Mouse (Mus musculus) adrenal gland, postnatal 14 days (tissue): ENCODE results near the gene Nrd1. TPM values are rescaled to one million over a fixed set of nuclear protein-coding genes. Genes with fewer than 3 reads are reported as not detected.

Experiments
- DNase-seq: peaks from one replicate; pipeline ENCODE4 v3.0.0; 2021; ENCODE audit warnings: mixed read lengths
- long read RNA-seq, 2 experiments: library from polyadenylated mRNA; stranded (forward); transcript quantifications; one replicate each; pipeline ENCODE4 v2.0.0; 2021
- total RNA-seq: library from RNA; stranded (reverse); gene quantifications from 2 replicates; pipeline ENCODE4 v1.2.3, GENCODE M21; 2021

Gene Nrd1
- total RNA-seq: 105 and 108 TPM in 2 replicates
- long read RNA-seq, experiment 1, full-length matches to known transcripts: 28 of 40 reads
- long read RNA-seq, experiment 1, partial matches to known transcripts: 10 of 40 reads
- long read RNA-seq, experiment 1, other reads (novel, unspliced or antisense): 2 of 40 reads
- long read RNA-seq, experiment 2, full-length matches to known transcripts: 14 of 29 reads
- long read RNA-seq, experiment 2, partial matches to known transcripts: 7 of 29 reads
- long read RNA-seq, experiment 2, other reads (novel, unspliced or antisense): 8 of 29 reads

DNA sequence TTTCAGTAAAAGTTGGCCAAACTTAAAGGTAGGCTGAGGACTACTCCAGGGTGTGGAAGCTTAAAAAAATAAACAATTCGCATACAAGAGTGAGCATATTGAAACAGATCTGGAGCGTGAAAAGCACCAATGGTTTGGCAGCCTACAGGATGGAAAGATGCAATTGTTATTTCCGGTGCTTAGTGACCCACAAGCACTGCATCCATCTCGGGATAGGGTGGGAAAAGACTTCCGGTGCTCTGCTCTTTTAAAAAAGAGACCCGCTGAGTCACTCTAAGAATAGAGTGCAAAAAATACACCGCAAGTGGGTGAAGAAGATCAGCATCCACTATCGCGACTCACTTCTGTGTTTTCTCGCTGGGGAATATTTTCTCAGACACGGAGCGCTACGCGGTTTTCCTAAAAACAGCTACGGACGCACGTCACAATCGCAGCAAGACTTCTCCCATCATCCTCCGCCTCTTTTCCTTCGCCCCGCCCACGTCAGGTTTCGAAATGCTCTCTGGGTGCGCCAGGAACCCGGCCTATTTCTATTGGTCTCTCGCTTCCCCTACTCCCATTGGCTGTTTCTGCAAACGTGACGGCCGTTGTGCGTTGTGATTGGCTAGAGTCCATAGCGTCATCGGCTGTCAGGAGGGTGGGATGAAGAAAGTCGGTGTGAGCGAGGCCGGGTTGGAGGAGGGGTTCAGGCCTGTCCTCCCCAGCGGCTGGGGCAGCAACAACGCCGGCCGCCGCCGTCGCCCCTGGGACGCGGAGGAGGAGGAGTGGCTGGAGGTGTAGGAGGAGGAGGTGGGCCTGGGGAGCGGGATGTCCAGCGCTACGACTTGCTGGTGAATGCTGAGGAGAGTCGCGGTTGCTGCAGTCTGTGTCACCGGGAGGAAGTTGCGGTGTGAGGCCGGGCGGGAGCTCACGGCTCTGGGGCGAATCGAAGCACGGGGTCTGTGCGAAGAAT lies at the start of gene Nrd1:
Gene Nrd1 (plus strand): TSS at position 657 of the 952 bp plus-strand sequence.
- DNase-seq: peak; percentile 99

DNA sequence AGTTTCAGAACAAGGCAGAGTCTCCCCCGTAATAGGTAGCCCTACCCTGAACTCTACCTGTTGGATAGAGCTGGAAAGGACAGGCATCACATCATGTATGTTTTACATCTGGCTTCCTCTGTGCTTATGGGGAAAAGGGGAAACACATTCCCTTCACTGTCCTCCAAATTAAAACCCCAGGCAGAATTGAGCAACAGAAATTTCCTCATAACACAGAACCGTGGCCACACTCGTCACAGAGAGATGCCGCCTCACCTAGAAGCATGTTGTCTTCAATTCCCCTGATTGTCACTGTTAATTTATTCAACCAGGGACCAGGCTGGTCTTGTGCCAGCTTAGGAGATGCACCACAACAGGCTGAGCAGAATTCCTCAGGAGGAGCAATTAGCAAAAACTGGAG lies 48.8 kb upstream of the Nrd1 start:
- DNase-seq: no peak

DNA sequence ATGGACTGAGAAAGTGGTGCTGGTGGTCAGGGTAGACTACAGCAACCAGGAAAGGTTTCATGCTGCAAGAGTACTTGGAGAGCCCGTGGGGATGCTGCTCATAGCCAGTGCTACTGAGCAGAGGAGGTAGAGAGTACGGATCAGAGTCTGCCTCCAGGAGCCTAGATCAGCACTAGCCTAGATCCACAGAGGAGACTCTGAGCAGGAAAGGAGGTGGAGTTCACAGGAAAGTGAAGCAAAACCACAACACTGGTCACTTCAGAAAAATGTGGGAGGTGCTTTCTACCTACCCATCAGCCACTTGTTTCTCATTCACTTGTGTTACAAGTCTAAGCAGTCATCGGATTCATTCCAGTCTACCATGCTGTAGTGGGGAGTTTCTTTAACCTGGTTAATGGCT lies 40.8 kb upstream of the Nrd1 start:
- DNase-seq: no peak

GRCm38 (mm10) chr4:108960619-108961460 lies 39.6 kb upstream of the Nrd1 start:
- DNase-seq: no peak

DNA sequence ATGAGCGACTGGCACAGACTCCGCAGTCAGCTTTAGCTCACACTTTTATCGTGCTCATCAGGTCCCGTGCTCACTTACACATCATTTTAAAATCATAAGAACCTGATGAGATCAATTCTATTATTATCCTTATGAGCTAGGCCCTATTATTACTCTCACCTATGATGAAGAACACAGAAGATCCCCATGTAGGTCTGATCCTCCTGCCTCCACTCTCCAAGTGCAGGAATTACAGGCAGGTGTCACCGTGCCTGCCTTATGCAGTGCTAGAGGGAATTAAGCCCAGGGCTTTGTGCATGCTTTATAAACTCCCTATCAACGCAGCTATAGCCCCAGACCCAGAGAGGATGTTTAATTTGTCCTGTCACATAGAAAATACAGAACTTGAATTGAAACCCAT lies 37.4 kb upstream of the Nrd1 start:
- no peak for DNase-seq

DNA sequence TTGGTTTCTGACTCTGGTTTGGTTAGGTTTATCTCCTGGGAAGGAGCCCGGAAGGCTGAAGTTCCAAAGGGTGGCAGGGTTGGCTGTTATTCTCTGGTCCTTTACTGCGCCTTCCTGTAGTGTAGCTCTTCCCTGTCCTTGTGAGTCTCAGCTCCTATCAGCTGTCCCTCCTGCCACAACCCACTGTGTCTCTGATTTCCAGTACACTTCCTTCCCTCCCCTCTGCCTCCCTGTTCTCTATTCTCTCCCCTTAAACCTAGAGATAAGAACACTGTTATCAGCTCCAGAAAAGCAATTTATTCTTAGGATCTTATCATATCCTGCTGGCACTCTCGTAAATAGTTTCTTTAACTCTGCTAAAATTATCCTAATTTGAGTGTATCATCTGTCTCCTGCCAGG lies 30.9 kb upstream of the Nrd1 start:
- no peak for DNase-seq

DNA sequence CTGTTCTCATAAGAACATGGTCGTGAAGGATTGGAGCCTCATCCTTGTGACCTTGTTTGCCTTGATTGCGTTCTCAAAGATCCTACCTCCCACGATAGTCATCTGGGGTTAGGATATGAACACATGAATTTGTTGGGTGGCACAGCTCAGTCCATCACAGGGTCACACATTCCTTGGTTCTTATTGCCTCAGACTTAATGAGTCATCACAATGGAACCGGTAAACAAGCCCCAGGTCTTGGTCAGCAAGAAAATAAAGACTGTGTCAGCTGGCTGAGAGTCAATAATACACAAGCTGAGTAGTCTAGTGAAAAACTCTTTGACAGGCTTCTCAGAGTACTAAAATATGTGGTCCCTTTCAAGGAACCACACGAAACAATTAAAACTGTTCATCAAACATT lies 29.4 kb upstream of the Nrd1 start:
- no peak for DNase-seq

DNA sequence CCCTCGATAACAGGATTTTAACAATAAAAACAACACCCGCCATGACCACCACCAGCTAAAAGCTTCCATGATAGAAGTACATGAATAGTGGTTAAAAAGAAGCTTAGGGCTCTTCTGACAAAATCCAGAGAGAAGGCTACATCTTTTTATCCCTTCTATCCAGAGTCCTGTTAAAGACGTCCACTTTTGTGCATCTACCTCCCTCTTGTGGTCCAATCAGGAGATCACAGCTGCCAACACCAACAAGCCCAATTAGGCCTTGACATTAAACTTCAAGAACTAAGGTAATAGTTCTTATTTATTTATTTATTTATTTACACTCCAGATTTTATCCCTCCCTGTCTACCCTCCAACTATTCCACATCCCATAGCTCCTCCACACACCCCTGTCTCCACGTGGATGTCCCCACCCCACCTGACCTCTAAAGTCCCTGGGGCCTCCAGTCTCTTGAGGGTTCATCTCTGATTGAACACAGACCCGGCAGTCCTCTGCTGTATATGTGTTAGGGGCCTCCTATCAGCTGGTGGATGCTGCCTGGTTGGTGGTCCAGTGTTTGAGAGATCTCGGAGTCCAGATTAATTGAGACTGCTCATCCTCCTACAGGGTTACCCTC lies 23.9 kb upstream of the Nrd1 start:
- DNase-seq: peak; percentile 55

- no peak for DNase-seq
These were observed 13.5 kb upstream of the Nrd1 start for GRCm38 (mm10) chr4:108986833-108987472.

GRCm38 (mm10) chr4:108987473-108987842 lies 13.0 kb upstream of the Nrd1 start:
- no peak for DNase-seq

- no peak for DNase-seq
These were observed 11.0 kb upstream of the Nrd1 start for GRCm38 (mm10) chr4:108989430-108989829.

DNA sequence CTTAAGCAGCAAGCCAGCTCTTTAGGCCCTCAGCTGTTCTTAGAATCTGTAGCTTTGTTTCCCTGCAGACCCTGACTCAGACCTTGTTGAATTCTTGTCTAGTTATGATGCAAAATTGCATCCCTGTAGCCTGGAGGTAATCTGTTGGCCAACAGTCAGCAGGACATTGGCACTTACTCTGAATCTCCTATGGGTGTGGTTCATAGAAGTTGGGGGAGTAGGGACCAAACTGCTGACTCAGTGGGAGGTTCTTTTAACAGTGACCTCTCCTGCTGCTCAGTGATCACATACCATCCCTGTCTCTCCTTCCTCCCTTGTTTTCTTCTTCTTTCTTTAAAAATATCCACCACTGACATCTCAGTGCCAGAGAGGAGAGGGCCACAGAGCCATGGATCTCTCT lies 10.4 kb upstream of the Nrd1 start:
- DNase-seq: no peak

GRCm38 (mm10) chr4:108990571-108990970 lies 9.9 kb upstream of the Nrd1 start:
- no peak for DNase-seq

- DNase-seq: no peak
These were observed 8.6 kb upstream of the Nrd1 start for GRCm38 (mm10) chr4:108991811-108992210.

GRCm38 (mm10) chr4:108992978-108993377 lies 7.5 kb upstream of the Nrd1 start:
- DNase-seq: no peak

- no peak for DNase-seq
These were observed 506 bp downstream of the Nrd1 start for GRCm38 (mm10) chr4:109000961-109001360.

DNA sequence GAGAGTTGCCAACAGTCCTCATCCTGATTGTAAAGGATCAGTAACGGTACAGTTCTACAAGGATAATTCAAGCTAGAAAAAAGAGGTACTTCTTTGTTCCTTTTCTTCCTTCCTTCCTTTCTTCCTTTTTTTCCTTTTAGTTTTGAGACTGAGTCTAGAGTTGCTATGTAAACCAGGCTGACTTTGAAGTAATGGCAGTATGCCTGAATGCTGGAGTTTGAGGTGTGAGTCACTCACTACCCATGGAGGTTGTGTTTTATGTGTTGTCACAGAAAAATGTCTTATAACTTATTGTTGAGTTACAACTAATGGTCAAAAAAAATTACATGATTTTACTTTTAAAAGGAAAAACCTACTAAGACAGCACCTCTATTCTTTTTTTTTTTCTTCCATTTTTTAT lies 7.6 kb downstream of the Nrd1 start:
- peak; percentile 37 for DNase-seq

DNA sequence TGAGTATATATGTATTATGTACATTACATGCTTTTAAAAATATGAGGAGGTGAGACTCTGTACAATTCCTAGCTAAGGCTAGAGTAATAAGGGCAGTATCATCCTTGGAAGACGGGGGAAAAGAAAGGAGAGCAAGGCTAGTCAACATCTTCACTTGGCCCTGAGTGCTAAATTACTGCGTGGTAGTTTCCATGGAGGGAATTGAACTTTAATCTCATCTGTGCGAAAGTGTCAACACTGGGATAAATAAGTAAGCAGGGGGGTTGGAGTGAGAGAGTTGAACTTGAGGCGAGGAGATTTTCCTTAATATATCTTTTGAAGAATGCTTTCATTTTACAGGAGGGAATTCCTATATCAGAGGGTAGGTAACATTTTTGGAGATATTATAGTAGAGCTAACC lies 13.6 kb downstream of the Nrd1 start:
- DNase-seq: no peak

GRCm38 (mm10) chr4:109017441-109017840 lies 17.0 kb downstream of the Nrd1 start:
- DNase-seq: no peak

- no peak for DNase-seq
These were observed 18.8 kb downstream of the Nrd1 start for GRCm38 (mm10) chr4:109019301-109019700.

GRCm38 (mm10) chr4:109021976-109022375 lies 21.5 kb downstream of the Nrd1 start:
- peak; percentile 17 for DNase-seq

GRCm38 (mm10) chr4:109025061-109025460 lies 24.6 kb downstream of the Nrd1 start:
- no peak for DNase-seq
